Mouse (Mus musculus): Measurements from ENCODE around the gene Rtn4. TPM values are rescaled to one million over a fixed set of nuclear protein-coding genes. Genes with fewer than 3 reads are reported as not detected.

Gene Rtn4
- total and polyA plus RNA-seq, 3 experiments: 95.8 to 224 (median 168) TPM

DNA sequence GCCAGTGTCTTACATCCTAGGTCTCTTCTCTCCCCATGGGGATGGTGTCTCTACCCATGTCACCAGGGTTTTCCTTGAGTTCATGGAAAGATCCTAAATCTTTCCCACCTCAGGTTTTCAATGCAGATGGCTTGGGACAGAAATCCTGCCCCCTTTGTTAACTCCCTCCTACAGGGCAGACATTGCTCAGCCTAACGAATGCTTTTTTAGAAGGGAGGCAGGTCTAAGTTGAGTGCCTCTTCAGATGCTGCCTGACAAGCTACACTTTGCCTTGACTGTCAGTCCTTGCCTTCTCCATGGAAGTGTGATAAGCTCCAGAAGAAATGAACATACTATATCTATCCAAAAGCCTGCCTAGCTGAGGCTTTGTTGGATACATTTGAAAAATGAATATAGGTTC lies 55.1 kb downstream of the Rtn4 start (continued):
- TF ChIP-seq USF1 (IDR thresholded peaks at IDR 0.05; ENCODE audit: low read depth, low read length) (no peak), MYC (IDR thresholded peaks at IDR 0.05; ENCODE audit: low read depth, low read length) (no peak)

GRCm38 (mm10) chr11:29748750-29749467 lies 56.2 kb downstream of the Rtn4 start:
- TF ChIP-seq E2F4 (IDR thresholded peaks at IDR 0.05; ENCODE audit: insufficient replicate concordance, low read depth, low read length) (no peak), EP300 (IDR thresholded peaks at IDR 0.05; ENCODE audit: low read length) (no peak), SIN3A (IDR thresholded peaks at IDR 0.05; ENCODE audit: low read length) (no peak), RCOR1 (conservative IDR thresholded peaks at IDR 0.05; ENCODE audit: low read depth, low read length) (no peak), ZKSCAN1 (IDR thresholded peaks at IDR 0.05; ENCODE audit: borderline replicate concordance, low read depth, low read length) (no peak), ELF1 (IDR thresholded peaks at IDR 0.05; ENCODE audit: low read depth, low read length) (no peak), UBTF (IDR thresholded peaks at IDR 0.05; ENCODE audit: low read depth, low read length) (no peak)
- Histone ChIP-seq H3K4me2 (ENCODE audit: insufficient read depth, low read depth, poor library complexity, severe bottlenecking) (no peak overlapping the region), H3K79me2 (replicated peaks; ENCODE audit: control insufficient read depth, extremely low read depth, insufficient read depth, poor library complexity, severe bottlenecking) (no peaks in the 10 kb centered on the region), H3K36me3 (replicated peaks in 1 of 2; ENCODE audit: control insufficient read depth in 1 of 2, insufficient read depth in 1 of 2, low read length in 1 of 2) (peaks cover 16 to 79% of the 10 kb centered on the region in 2 experiments), H3K4me3 (replicated peaks in 1 of 3; ENCODE audit: low read depth in 2 of 3, low read length in 2 of 3, poor library complexity in 1 of 3) (no peak overlapping the region), H3K9ac (ENCODE audit: insufficient read depth, low read depth) (no peak overlapping the region), H3K27ac (ENCODE audit: insufficient read depth, low read depth) (no peak overlapping the region), H3K9me3 (replicated peaks; ENCODE audit: low read length) (no peaks in the 10 kb centered on the region), H3K4me1 (ENCODE audit: control insufficient read depth in 1 of 2, insufficient read depth in 2 of 2) (peaks cover 0 to 5% of the 10 kb centered on the region in 2 experiments; a peak in 2 of 4 replicates), H3K27me3 (replicated peaks) (no peaks in the 10 kb centered on the region)
- DNase-seq (ENCODE audit: extremely low read depth): no peak
- dilution Hi-C loops (cut with MboI; ENCODE audit: extremely low pct_ligation_motif_present, extremely low pct_unique_long_range_greater_than_20kb, low sequenced_read_pairs): no loop called here
- in situ Hi-C loops (cut with MboI; ENCODE audit: low pct_ligation_motif_present, low pct_unique_long_range_greater_than_20kb, low sequenced_read_pairs): no loop called here

GRCm38 (mm10) chr11:29749468-29749829 lies 56.7 kb downstream of the Rtn4 start:
- Histone ChIP-seq H3K27me3 (replicated peaks) (no peaks in the 10 kb centered on the region), H3K36me3 (replicated peaks in 1 of 2; ENCODE audit: control insufficient read depth in 1 of 2, insufficient read depth in 1 of 2, low read length in 1 of 2) (peaks cover 14 to 75% of the 10 kb centered on the region in 2 experiments), H3K9me3 (replicated peaks; ENCODE audit: low read length) (no peaks in the 10 kb centered on the region), H3K4me1 (ENCODE audit: control insufficient read depth in 1 of 2, insufficient read depth in 2 of 2) (peaks cover 0 to 5% of the 10 kb centered on the region in 2 experiments; a peak in 2 of 4 replicates), H3K9ac (ENCODE audit: insufficient read depth, low read depth) (no peak overlapping the region), H3K4me2 (ENCODE audit: insufficient read depth, low read depth, poor library complexity, severe bottlenecking) (no peak overlapping the region), H3K4me3 (replicated peaks in 1 of 3; ENCODE audit: low read depth in 2 of 3, low read length in 2 of 3, poor library complexity in 1 of 3) (no peak overlapping the region), H3K27ac (ENCODE audit: insufficient read depth, low read depth) (no peak overlapping the region), H3K79me2 (replicated peaks; ENCODE audit: control insufficient read depth, extremely low read depth, insufficient read depth, poor library complexity, severe bottlenecking) (no peaks in the 10 kb centered on the region)
- TF ChIP-seq ETS1 (conservative IDR thresholded peaks at IDR 0.05; ENCODE audit: low read depth, low read length) (no peak), NRF1 (IDR thresholded peaks at IDR 0.05; ENCODE audit: low read depth, low read length) (no peak), POLR2A (IDR thresholded peaks at IDR 0.05; ENCODE audit: low read depth, low read length) (no peak), CHD2 (IDR thresholded peaks at IDR 0.05; ENCODE audit: low read length) (no peak), GABPA (IDR thresholded peaks at IDR 0.05; ENCODE audit: insufficient replicate concordance, low read depth, low read length) (no peak), SMC3 (IDR thresholded peaks at IDR 0.05; ENCODE audit: low read depth, low read length) (no peak), USF1 (IDR thresholded peaks at IDR 0.05; ENCODE audit: low read depth, low read length) (no peak)
- dilution Hi-C loops (cut with MboI; ENCODE audit: extremely low pct_ligation_motif_present, extremely low pct_unique_long_range_greater_than_20kb, low sequenced_read_pairs) (no loop called here), in situ Hi-C loops (cut with MboI; ENCODE audit: low pct_ligation_motif_present, low pct_unique_long_range_greater_than_20kb, low sequenced_read_pairs) (no loop called here)
- DNase-seq (ENCODE audit: extremely low read depth): no peak
